Mouse (Mus musculus): ENCODE data around the gene Ubr3.

Ubr3 gene

GRCm38 (mm10) chr2:70037221-70037620 lies 140.2 kb downstream of the Ubr3 start:
- peak in 1 of 2 experiments; percentile 25 for DNase-seq

DNA sequence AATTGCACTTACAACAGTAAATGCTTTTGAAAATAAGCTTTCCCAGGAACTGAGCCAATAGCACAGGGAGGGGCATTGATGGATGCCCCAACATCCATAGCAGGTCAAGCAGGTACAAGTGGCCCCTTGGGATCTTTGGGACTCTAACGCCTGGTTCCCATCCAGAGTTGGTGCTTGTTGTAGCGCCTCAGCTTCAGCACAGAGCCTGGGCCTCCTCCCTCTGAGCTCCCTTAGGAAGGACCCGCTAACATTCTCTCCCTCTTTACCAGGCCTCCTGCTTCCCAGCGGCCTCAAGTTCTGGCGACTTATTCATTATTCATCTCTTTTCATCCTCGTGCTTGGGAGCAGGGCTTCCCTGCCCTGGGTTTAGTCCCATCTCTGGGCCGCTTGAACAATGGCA lies 141.7 kb downstream of the Ubr3 start, which contains the start of gene Myo3b:
Gene Myo3b, plus strand, starts transcription at position 375 of the 400 bp plus-strand sequence.
- DNase-seq = no peak

DNA sequence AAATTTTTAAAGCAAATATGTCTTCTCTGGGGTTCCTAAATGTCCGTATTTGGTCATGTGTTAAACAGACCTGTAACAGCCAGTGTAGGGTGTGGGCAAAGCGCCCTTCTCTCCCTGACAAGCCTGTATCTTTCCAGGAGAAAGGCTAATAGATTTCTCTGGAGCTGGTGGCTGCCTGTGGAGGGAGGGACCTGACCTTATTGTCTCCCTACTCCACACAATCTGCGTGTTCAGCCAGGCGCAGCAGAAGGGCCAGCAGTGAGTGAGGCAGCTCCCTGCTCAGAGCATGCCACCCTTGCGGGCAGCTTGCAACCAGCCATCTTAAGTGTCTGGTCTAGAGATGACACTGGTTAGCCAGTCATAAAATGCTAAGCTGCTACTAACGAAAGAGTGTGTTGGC lies 147.4 kb downstream of the Ubr3 start:
- DNase-seq = peak; percentile 40 to 54

- DNase-seq = no peak
Observed at GRCm38 (mm10) chr2:70047868-70048267, 150.8 kb downstream of the Ubr3 start.

DNA sequence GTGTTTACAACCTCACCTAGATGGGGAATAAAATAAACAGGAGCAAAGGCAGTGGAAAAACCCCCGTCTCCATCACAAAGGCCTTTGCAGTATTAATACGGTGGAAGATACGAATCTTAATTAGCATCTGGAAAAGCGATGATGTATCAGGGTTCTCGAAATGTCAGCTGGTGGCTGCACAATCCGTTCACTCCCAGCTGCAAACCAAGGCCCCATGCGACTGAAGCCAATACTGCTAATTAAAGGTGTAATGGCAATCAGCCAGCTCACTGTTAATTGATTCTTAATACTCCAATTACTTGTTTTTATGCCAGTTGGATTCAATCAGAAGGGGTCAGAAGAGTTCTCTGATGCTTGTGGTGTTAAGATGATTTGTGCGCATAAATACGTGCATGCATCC lies 156.8 kb downstream of the Ubr3 start:
- no peak for DNase-seq

GRCm38 (mm10) chr2:70058201-70058600 lies 161.2 kb downstream of the Ubr3 start:
- no peak for DNase-seq

DNA sequence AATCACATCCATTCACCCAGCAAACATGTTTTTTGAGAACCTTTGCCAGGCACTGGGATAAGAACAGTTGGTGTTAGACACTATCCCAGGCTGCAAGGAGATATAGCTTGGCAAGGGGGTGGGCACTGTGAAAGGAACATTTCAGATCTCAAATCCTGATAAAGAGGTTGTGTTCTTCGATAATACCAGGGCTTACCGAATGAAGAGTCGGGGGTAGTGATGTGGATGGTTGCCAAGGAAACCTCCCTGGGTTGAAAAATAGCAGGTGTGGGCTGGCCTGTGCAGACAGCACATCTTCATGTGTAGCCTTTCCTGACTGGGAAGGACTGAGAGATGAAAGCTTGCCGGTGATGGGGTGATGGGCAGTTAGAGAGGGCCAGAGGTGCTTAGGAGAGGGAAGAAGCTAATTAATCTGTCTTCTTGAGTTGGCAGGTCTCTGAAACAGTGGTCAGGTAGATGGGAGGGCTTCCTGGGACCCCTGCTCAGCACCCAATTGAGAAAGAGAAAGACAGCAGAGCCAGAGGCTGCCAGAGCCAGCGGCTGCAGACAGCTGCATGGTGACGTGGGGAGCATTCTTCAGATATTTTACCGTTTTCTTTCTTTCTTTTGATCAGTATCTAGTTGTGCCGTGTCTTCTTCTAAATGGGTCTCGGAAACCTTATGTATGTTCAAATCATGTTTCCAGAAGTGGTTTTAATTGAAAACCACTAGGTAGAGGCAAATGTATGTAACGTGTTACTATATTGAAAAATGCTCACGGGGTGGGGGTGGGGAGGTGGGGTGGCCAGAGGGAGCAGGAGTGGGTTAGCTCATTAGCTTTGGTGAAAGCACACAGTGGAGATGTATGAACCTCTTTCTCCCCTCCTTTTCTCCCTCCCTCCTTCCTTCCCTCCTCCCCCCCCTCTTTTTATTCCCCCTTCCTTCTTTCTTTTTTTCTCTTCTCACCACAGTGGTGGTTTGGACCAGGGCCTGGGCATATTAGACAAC lies 163.6 kb downstream of the Ubr3 start:
- DNase-seq = no peak

- DNase-seq = no peak
Observed at GRCm38 (mm10) chr2:70065116-70065515, 168.1 kb downstream of the Ubr3 start.

DNA sequence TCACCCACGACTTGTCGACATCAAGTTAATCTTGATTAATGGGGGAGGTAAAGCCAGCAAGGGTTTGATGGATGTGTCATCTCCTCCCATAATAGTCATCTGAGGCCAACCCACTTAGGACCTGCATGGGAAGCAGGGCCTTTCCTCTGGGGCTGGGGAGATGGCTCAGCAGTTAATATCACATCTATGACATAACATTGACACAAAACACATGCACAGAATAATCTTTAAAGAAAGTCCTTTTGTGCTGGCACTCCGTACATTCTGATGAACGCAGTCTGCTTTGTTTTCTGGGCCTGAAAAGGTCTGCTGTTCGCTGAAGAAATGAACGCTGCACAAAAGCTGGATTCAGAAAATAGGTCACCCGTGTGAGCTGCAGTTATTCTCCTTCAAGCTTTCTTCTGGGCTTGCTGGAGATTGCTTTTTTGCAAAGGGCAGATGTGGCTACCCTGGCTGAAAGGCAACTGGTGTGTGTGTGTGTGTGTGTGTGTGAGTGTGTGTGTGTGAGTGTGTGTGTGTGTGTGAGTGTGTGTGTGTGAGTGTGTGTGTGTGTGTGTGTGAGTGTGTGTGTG lies 168.8 kb downstream of the Ubr3 start:
- no peak for DNase-seq

DNA sequence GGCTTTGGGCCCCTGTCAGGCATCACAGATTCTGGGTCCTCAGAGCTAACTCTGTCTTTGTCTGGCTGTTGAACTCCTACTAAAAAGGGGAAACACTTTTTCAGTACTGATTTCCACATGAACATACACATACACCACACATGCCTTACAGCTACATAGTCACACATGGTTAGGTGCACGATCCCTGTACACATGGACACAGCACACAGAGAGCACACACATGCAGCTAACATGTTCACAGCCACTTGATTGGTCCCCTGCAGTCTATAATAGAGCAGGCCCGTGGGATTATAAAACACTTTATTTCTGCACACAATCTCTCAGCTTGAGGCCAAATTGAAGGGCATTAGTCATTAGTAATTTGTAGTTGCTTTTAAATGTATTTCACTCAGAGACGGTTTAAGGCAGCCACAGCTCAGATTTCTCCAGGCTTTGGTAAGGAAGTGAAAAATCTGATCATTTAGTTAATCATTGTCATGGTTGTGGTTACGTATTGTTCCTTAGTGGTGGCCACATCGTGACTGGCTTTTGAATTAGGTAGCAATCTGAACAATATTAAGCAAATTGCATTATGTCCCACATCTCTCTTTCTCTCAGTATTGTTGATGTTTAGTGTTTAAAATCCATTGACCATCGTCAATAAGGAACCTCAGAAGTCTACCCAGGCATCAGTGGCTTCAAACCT lies 169.4 kb downstream of the Ubr3 start:
- DNase-seq = no peak

DNA sequence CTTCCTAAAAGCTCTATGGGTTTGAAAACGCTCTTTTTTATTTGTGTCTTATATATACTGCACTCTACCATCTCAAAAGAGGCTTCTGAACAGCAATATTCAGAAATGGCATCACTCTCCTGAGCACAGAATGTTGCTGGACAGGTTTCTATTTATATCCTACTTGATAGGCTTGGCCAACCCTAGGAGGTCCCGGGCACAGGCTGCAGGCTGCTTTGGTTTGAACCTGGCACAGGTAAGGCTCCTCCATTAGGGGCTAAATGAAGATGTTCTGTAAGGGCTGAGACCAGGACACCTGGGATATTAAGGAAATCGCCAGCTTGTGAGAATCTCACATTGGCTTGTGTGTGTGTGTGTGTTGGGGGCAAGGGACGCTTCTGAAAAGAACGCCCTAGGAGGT lies 172.8 kb downstream of the Ubr3 start:
- peak; percentile 59 to 67 for DNase-seq
